Mouse (Mus musculus): ENCODE measurements at regions not wholly inside any gene's neighbourhood (a gene's known extent, or its start where the extent isn't known, plus 50 kb on each side); places are given as distances from the start of the nearest gene placed in this dataset.

- no peak for DNase-seq
- intact Hi-C loops (cut with DNase I), result no loop called here
Measured at GRCm38 (mm10) chr2:46218336-46218957, 1101.3 kb upstream of the Zeb2 start.

- intact Hi-C loops (cut with DNase I), result no loop called here
- no peak for DNase-seq
Measured at GRCm38 (mm10) chr2:46199341-46199740, 1082.1 kb upstream of the Zeb2 start.

- no peak for DNase-seq
- intact Hi-C loops (cut with DNase I), result no loop called here
Measured at GRCm38 (mm10) chr2:46187265-46187888, 1070.2 kb upstream of the Zeb2 start.

- no peak for DNase-seq
- intact Hi-C loops (cut with DNase I), result no loop called here
Measured at GRCm38 (mm10) chr2:46183241-46183640, 1066.0 kb upstream of the Zeb2 start.

- intact Hi-C loops (cut with DNase I), result no loop called here
- DNase-seq, result no peak
Measured at GRCm38 (mm10) chr2:46179741-46180140, 1062.5 kb upstream of the Zeb2 start.

GRCm38 (mm10) chr2:46168488-46168887, 1051.3 kb upstream of the Zeb2 start:
- DNase-seq, result no peak
- intact Hi-C loops (cut with DNase I), result no loop called here

GRCm38 (mm10) chr2:46149848-46150247, 1032.7 kb upstream of the Zeb2 start:
- intact Hi-C loops (cut with DNase I), result no loop called here
- DNase-seq, result no peak

- intact Hi-C loops (cut with DNase I), result no loop called here
Measured at GRCm38 (mm10) chr2:46119871-46120270, 1002.7 kb upstream of the Zeb2 start.

GRCm38 (mm10) chr2:46106991-46107390, 989.8 kb upstream of the Zeb2 start:
- no peak for DNase-seq
- intact Hi-C loops (cut with DNase I), result no loop called here

More at GRCm38 (mm10) chr2:46119871-46120270, 1002.7 kb upstream of the Zeb2 start:
- DNase-seq, result no peak

- no peak for DNase-seq
- intact Hi-C loops (cut with DNase I), result no loop called here
Measured at GRCm38 (mm10) chr2:46065034-46065802, 948.0 kb upstream of the Zeb2 start.

GRCm38 (mm10) chr2:46055729-46056128, 938.5 kb upstream of the Zeb2 start:
- intact Hi-C loops (cut with DNase I), result no loop called here
- no peak for DNase-seq

- DNase-seq, result no peak
- intact Hi-C loops (cut with DNase I), result no loop called here
Measured at GRCm38 (mm10) chr2:46054902-46055301, 937.7 kb upstream of the Zeb2 start.

GRCm38 (mm10) chr2:46021854-46022253, 904.7 kb upstream of the Zeb2 start:
- intact Hi-C loops (cut with DNase I), result no loop called here
- DNase-seq, result no peak

- intact Hi-C loops (cut with DNase I), result no loop called here
Measured at GRCm38 (mm10) chr2:46013771-46014269, 896.6 kb upstream of the Zeb2 start.

GRCm38 (mm10) chr2:46012716-46013115, 895.5 kb upstream of the Zeb2 start:
- intact Hi-C loops (cut with DNase I), result no loop called here
- DNase-seq, result no peak

More at GRCm38 (mm10) chr2:46013771-46014269, 896.6 kb upstream of the Zeb2 start:
- no peak for DNase-seq

- intact Hi-C loops (cut with DNase I), result no loop called here
- no peak for DNase-seq
Measured at GRCm38 (mm10) chr2:45975157-45975556, 858.0 kb upstream of the Zeb2 start.

GRCm38 (mm10) chr2:45968635-45969034, 851.4 kb upstream of the Zeb2 start:
- DNase-seq, result no peak
- intact Hi-C loops (cut with DNase I), result no loop called here

GRCm38 (mm10) chr2:45956792-45957330, 839.7 kb upstream of the Zeb2 start:
- intact Hi-C loops (cut with DNase I), result no loop called here
- no peak for DNase-seq

- DNase-seq, result no peak
- intact Hi-C loops (cut with DNase I), result no loop called here
Measured at GRCm38 (mm10) chr2:45948758-45949157, 831.6 kb upstream of the Zeb2 start.

GRCm38 (mm10) chr2:45925791-45926480, 808.7 kb upstream of the Zeb2 start:
- DNase-seq, result no peak
- intact Hi-C loops (cut with DNase I), result no loop called here

GRCm38 (mm10) chr2:45908871-45909270, 791.7 kb upstream of the Zeb2 start:
- DNase-seq, result no peak

More at GRCm38 (mm10) chr2:45908871-45909270, 791.7 kb upstream of the Zeb2 start:
- intact Hi-C loops (cut with DNase I), result no loop called here

Measured in gastrocnemius, postnatal 36 days (tissue).